Mouse (Mus musculus): ENCODE results near the gene Ulk4. TPM values are rescaled to one million over a fixed set of nuclear protein-coding genes. Genes with fewer than 3 reads are reported as not detected.

The Ulk4 gene
- polyA plus RNA-seq, 1 experiment = 7.3 TPM

DNA sequence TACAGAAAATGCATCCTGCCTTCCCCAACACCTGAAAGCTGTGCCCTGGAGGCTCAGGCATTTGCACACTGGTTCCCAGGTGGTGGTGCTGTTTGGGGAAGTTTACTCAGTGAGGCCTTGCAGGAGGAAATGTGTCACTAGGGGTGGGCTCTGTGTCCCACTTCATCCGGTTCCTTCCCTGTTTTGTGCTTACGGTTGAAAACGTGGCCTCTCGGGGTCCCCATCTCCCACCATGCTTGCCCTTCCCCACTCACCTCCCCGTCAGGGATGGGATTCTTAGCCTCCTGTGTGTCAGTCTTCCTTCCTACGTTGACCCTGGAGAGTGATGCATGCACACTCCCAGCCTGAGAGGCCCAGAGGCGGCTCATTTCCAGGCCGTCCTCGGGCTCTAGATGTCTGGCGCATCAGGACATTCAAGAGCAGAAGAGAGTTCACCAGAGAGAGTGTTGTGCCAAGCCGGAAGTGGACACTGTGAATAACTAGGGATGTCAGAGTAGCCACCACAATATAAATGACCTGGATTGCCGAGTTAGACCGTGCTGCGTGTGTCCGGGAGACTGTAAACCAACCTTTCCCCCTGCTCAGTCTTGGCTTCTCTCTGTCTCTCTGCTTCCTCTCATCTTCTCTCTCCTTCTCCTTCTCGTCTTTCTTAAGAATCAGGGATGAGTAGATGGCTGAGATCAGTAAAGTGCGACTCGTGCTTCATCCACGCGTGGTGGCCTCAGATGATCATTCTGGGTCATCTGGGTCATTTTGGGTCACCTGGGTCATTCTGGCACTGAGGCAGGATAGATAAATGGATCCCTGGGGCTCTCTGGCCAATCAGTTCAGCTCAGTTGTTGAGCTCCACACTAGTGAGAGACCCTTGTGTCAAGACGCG is 24.3 kb upstream of the Ulk4 start:
- H3K4me3 ChIP-seq (ENCODE audit: insufficient read depth, low read length) = no peak overlapping the region
- peaks cover 12% of the 10 kb centered on the region for H3K4me1 ChIP-seq (ENCODE audit: control insufficient read depth, insufficient read depth, low read length)
- TF ChIP-seq POLR2A (IDR thresholded peaks at IDR 0.05; ENCODE audit: extremely low read depth, insufficient read depth, low read length) (no peak), CTCF (IDR thresholded peaks at IDR 0.05; ENCODE audit: extremely low read depth, insufficient read depth, low read length) (no peak)
- no peak overlapping the region for H3K27ac ChIP-seq (ENCODE audit: insufficient read depth, low read length)

DNA sequence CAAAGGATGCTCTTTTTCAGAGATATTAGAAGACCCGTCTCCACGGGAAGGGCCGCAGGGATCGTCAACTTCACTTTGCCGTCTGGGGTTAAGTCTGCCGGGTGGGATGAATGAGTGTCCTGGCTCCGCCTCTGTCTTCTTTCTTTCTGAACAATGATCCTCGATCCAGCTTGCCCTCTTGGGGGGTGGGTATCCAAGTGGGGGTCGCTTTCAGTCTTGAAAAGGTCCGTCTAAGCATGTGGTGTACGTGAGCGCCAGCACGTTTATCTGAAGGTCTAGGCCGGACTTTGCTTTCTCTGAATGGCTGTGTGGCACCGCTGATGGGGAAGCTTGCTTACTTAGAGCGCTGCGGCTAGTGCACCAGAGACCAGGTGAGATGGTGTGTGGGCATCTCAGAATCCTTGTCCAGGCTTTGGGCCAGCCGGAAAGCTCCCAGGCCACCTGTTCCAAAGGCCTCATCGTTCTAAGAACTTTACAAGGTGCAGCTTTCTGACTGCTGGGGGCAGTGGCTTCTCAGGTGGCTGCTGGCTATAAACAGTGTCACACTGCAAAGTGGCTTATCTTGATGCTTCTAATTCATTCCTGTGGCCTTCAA is 23.1 kb upstream of the Ulk4 start:
- Histone ChIP-seq H3K4me1 (ENCODE audit: control insufficient read depth, insufficient read depth, low read length) (peaks cover 12% of the 10 kb centered on the region), H3K4me3 (ENCODE audit: insufficient read depth, low read length) (peak overlapping the region; percentile 78; the same call in 1 of the 2 replicates), H3K27ac (ENCODE audit: insufficient read depth, low read length) (no peak overlapping the region)
- TF ChIP-seq POLR2A (IDR thresholded peaks at IDR 0.05; ENCODE audit: extremely low read depth, insufficient read depth, low read length) (no peak), CTCF (IDR thresholded peaks at IDR 0.05; ENCODE audit: extremely low read depth, insufficient read depth, low read length) (no peak)

- Histone ChIP-seq H3K27ac (ENCODE audit: insufficient read depth, low read length) (no peak overlapping the region), H3K4me1 (ENCODE audit: control insufficient read depth, insufficient read depth, low read length) (peaks cover 12% of the 10 kb centered on the region), H3K4me3 (ENCODE audit: insufficient read depth, low read length) (peak overlapping the region; percentile 78; the same call in 1 of the 2 replicates)
- TF ChIP-seq CTCF (IDR thresholded peaks at IDR 0.05; ENCODE audit: extremely low read depth, insufficient read depth, low read length) (no peak), POLR2A (IDR thresholded peaks at IDR 0.05; ENCODE audit: extremely low read depth, insufficient read depth, low read length) (no peak)
Measured at GRCm38 (mm10) chr9:121299223-121299755, 22.3 kb upstream of the Ulk4 start.

DNA sequence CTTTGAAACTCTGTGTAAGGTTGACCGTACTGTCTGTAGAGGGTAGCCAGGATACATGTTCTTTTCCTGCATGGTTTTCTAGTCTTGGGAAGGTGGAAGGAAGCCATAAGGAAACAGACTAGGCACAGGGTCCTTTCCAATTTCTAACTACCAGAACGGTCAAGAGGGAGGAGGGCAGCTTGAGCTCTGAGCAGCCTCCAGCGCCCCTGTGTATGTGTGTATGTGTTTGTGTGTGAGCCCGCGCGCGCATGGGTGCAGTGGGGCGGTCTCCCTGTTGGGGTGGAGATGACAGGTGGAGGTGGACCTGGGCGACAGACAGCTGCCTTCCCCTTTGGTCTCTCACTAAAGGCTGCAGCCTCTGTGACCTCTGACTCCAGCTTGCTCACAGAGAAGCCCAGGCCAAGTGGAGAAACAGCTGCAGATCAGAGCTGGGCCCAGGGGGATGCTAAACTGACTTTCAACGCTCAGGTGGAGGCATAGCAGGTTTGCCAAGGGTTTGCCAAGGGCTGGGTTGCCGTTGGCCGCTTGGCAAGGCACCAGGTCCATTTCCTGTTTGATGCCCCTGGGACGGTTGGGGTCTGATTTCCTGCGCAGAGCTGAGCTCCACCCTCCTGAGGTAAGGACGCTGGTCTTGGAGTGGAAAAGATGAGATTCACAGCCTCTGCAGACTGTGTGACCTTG is 21.6 kb upstream of the Ulk4 start:
- H3K4me1 ChIP-seq (ENCODE audit: control insufficient read depth, insufficient read depth, low read length) = peaks cover 11% of the 10 kb centered on the region
- 0 out of 2 replicates have a peak overlapping the region, but pooled peaks have one; percentile 5 for H3K27ac ChIP-seq (ENCODE audit: insufficient read depth, low read length)
- TF ChIP-seq CTCF (IDR thresholded peaks at IDR 0.05; ENCODE audit: extremely low read depth, insufficient read depth, low read length) = no peak
- H3K4me3 ChIP-seq (ENCODE audit: insufficient read depth, low read length) = peak overlapping the region; percentile 78

DNA sequence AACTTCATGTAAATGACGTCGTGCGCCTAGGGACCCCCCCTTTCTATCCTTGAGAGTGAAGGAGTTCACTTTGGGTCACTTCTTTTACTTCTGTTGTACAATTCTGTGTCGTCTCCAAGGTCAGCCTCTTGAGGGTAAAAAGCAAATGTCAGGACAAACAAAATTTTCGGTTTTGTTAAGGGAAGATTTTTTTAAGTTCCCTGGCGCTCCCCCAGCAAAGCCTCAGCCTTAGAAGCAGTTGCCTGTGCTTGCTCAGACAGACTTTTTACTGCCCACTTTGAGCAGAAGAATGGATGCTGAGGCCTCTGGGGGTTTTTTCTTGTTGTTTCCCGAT is 21.0 kb upstream of the Ulk4 start:
- TF ChIP-seq CTCF (IDR thresholded peaks at IDR 0.05; ENCODE audit: extremely low read depth, insufficient read depth, low read length) = no peak
- TF ChIP-seq POLR2A (IDR thresholded peaks at IDR 0.05; ENCODE audit: extremely low read depth, insufficient read depth, low read length) = no peak
- peaks cover 10% of the 10 kb centered on the region for H3K4me1 ChIP-seq (ENCODE audit: control insufficient read depth, insufficient read depth, low read length)
- H3K27ac ChIP-seq (ENCODE audit: insufficient read depth, low read length) = 0 out of 2 replicates have a peak overlapping the region, but pooled peaks have one; percentile 61
- peak overlapping the region; percentile 78 for H3K4me3 ChIP-seq (ENCODE audit: insufficient read depth, low read length)

- peaks cover 10% of the 10 kb centered on the region for H3K4me1 ChIP-seq (ENCODE audit: control insufficient read depth, insufficient read depth, low read length)
Measured at GRCm38 (mm10) chr9:121297171-121298064, 20.4 kb upstream of the Ulk4 start, which contains the start of gene Trak1. Gene Trak1, plus strand, starts transcription at chr9:121297502.

DNA sequence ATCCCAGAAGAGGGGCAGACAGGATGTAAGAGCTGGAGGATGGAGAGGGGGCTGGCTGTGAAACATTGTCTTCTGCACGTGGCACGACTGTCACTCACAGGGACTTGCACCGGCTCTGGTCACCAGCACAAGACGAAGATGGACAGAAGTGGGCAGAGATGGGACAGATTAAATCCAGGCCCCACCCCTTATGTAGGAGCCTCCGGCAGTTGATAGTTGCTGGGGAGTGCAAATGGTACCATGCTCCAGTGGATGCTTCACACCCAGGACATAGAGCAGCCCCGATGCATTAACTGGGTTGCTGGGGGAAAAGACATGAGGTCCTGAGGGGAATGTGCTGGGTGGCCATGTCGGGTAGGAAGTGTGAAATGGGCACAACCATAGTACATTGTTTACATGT is 18.2 kb upstream of the Ulk4 start:
- TF ChIP-seq CTCF (IDR thresholded peaks at IDR 0.05; ENCODE audit: extremely low read depth, insufficient read depth, low read length) = no peak
- TF ChIP-seq POLR2A (IDR thresholded peaks at IDR 0.05; ENCODE audit: extremely low read depth, insufficient read depth, low read length) = no peak
- Histone ChIP-seq H3K27ac (ENCODE audit: insufficient read depth, low read length) (no peak overlapping the region), H3K4me3 (ENCODE audit: insufficient read depth, low read length) (no peak overlapping the region), H3K4me1 (ENCODE audit: control insufficient read depth, insufficient read depth, low read length) (peaks cover 10% of the 10 kb centered on the region)

More at GRCm38 (mm10) chr9:121297171-121298064, 20.4 kb upstream of the Ulk4 start, which contains the start of gene Trak1:
- TF ChIP-seq POLR2A (IDR thresholded peaks at IDR 0.05; ENCODE audit: extremely low read depth, insufficient read depth, low read length) = peak; percentile 55; the same call in 1 of the 2 replicates
- TF ChIP-seq CTCF (IDR thresholded peaks at IDR 0.05; ENCODE audit: extremely low read depth, insufficient read depth, low read length) = no peak
- peak within 1 kb of the TSS; percentile 61; the same call in 1 of the 2 replicates for H3K27ac ChIP-seq (ENCODE audit: insufficient read depth, low read length)
- peak within 1 kb of the TSS; percentile 78 for H3K4me3 ChIP-seq (ENCODE audit: insufficient read depth, low read length)

DNA sequence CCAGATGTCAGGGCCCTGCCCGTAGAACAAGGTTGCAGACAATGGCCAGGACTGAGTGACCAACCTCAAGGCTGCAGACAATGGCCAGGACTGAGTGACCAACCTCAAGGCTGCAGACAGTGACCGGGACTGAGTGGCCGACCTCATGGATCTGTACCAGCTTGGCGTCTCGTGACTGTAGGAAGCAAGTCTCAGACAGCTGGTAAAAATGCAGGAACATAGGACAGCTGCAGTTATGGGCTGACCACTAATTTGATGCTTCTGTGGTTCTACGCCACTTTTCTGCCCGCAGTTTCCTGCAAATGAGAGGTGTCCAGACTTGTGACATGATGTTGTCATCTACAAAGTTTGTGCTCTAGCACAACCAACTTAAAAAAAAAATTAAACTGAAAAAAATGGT is 16.2 kb upstream of the Ulk4 start:
- H3K4me1 ChIP-seq (ENCODE audit: control insufficient read depth, insufficient read depth, low read length) = no peaks in the 10 kb centered on the region
- TF ChIP-seq CTCF (IDR thresholded peaks at IDR 0.05; ENCODE audit: extremely low read depth, insufficient read depth, low read length) = no peak
- TF ChIP-seq POLR2A (IDR thresholded peaks at IDR 0.05; ENCODE audit: extremely low read depth, insufficient read depth, low read length) = no peak
- no peak overlapping the region for H3K4me3 ChIP-seq (ENCODE audit: insufficient read depth, low read length)
- H3K27ac ChIP-seq (ENCODE audit: insufficient read depth, low read length) = no peak overlapping the region
